Mouse (Mus musculus): ENCODE measurements around the gene 1600014C10Rik. TPM values are rescaled to one million over a fixed set of nuclear protein-coding genes. Genes with fewer than 3 reads are reported as not detected.

The 1600014C10Rik gene
- total RNA-seq (2021): 10 to 100 TPM; 14.2 to 15.7 TPM

GRCm38 (mm10) chr7:38182962-38183687 lies at the start of gene 1600014C10Rik:
Gene 1600014C10Rik, plus strand, starts transcription at chr7:38183217.
- peak; percentile 26 for DNase-seq

DNA sequence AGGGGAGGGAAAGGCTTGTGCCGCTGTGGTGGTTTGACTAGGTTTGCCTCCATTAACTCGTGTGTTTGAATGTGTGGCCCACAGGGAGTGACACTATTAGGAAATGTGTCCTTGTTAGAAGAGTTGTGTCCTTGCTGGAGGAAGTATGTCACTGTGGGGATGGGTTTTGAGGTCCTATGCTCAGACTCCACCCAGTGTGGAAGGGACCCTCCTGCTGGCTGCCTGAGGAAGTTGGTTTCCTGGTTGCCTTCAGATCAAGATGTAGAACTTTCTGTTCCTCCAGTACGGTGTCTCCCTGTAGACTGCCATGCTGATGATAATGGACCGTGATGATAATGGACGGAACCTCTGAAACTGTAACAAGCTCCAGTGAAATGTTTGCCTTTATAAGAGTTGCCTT lies 48.5 kb upstream of the 1600014C10Rik start:
- no peak for DNase-seq

DNA sequence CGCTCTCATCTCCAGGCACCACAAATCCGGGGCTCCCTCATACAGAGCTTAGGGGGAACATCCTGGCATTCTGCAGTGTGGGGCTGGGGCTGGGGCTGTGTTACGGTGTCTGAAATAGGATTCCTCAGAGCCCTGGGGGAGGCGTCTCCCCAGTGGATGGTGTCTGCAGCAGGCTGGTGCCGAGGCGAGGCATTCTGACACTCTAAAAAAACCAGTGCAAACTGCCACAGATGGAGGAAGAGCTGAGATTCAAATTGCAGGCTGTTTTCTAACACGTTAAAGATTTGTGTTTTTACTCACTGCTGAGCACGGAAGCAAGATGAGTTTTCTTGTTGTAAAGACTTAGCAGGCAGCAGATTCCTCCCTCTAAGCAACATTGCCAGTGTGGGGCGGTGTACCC lies 42.7 kb upstream of the 1600014C10Rik start:
- DNase-seq: no peak

GRCm38 (mm10) chr7:38141747-38142545 lies 41.1 kb upstream of the 1600014C10Rik start:
- DNase-seq: peak; percentile 89

- no peak for DNase-seq
Measured at GRCm38 (mm10) chr7:38147477-38147876, 35.5 kb upstream of the 1600014C10Rik start.

- no peak for DNase-seq
Measured at GRCm38 (mm10) chr7:38151706-38152312, 31.2 kb upstream of the 1600014C10Rik start.

GRCm38 (mm10) chr7:38152571-38152970 lies 30.4 kb upstream of the 1600014C10Rik start:
- DNase-seq: no peak

DNA sequence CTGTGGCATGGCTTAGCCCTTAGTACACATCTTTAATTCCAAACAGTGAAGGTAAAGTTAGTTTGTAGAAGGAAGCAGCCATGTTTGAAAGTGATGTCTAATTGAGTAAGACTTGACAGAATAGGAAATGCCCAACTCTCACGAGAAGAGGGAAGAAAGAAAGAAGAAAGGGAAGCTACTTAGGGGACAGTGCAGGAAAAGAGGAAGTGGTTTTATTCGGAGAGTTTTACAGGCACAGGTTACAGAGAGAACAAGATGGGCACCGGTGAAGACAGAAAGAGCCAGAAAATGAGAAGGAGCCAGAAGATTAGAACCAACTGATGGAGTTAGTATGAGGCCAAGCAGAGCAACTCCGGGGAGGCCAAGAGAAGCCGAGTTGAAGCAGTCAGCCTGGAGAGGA lies 27.2 kb upstream of the 1600014C10Rik start:
- no peak for DNase-seq

DNA sequence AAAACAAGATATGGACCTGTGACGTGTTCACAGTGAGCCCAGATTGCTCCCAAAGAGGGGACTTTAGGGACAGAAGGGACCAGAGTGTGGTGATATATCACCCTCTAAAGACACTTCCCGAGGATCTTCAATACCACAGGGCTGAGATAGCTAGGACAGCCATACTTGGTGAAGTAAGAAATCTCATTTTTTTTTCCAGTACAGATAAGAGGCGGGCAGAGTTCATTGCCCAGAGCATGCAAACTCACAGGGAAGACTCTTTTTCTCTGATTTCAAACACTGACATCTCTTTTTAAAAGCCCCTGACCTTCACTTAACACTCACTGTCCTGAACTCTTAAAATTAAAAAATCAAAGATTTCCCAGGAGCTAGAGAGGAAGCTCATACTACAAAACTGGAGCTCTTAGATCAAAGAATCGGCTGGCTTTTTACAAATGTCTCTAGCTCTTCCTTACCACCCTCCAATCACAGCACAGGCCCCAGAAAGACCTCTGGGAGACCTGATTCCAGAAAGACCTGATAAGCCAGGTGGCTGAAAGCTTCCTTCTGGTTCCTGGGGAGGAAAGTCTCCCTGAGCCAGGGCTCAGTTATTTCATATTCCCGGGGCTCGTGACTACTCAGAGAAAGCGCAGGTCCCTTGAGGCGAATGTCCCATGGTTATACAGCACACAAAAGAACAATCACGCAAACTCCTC lies 24.1 kb upstream of the 1600014C10Rik start:
- no peak for DNase-seq

DNA sequence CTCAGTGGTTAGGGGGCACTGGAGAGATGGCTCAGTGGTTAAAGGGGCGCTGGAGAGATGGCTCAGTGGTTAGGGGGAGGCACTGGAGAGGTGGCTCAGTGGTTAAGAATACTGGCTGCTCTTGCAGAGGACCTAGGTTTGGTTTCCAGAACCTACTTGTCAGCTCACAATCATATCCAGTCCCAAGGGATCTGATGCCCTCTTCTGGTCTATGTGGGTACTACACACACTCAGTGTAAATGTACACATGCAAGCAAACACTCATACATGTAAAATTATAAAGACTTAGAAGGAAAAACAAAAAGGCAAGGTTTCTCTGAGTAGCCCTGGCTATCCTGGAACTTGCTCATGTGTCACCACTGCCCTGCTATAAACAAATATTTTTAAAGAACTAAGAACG lies 21.6 kb upstream of the 1600014C10Rik start:
- no peak for DNase-seq

DNA sequence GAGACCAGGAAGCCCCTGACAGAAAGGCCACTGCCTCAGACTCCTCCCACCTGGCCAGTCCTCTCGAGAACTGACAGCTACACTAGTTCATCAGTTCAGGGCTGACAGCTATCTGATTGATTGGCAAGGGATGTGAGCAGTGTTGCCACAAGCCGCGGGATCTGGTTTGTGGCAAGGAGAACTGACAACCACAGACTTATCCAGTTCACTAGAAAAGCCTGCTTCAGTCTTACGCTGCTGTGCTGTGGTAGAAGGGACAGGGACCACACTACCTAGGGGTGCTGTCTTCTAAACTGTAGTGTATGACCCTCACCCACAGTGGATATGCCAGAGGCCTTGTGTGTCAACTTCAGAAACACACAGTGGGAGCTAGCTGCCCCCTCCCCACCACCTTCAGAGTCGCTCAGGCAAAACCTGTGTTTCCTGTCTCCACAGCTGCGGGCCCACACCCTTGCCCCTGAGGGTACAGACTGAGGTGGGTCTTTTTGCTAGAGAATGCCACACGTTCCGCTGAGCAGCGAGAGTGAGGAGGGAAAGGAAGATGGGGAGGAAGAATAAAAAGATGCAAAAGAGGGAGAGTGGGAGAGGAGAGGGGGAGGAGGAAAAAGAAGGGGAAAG lies 19.5 kb upstream of the 1600014C10Rik start:
- DNase-seq: no peak

DNA sequence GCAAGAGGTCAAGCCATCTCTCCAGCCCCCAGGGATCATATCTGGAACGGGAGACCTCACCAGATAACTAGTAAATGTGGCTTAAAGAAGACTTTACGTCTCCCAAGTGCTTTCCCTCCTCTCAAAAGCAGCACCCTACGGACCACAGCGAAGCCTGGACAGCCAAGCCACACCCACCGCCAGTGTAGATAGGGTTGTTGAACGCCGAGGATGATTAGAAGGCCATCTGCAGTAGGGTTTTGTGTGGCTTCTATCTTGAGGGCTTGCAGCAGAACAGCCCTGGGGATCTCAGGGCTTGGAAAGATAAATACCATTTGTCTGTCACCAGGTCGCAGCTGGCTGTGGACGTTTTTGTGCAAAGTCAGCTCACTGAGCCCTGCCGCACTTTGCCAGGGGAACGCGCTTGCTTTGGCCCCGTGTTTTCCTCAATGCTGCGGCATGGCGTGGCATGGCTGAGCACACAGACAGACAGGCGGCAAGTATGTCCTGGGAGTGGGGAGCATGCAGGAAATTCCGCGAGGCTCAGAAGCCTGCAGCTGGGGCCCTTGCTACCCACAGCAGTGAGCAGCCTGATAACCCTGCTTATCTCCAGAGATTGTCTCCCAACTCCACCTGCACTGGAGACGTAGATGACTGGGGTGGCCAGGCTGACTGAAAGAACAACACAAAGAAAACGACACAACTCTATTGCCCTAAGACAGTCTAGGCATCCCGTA lies 15.9 kb upstream of the 1600014C10Rik start:
- DNase-seq: peak; percentile 18

- DNase-seq: peak; percentile 63
Measured at GRCm38 (mm10) chr7:38167724-38168141, 15.3 kb upstream of the 1600014C10Rik start.

DNA sequence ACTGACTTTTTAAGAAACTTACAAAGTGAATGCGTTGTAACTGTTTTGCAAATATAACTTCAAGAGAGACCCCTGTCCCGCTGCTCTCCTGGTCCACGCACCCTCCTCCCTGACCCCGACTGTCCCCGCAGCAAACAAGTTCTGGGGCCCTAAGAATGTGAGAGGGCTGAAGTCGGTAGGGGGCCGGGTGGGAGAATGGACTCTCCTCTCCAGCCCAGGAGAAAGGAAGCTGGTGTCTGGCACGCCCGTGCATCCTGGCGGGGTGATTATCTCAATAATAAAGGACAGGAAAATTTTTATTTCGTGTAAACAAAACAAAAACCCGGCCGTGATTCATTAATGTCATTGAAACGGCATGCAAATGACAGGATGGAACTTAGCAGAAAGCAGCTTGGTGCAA lies 9.1 kb upstream of the 1600014C10Rik start:
- no peak for DNase-seq

- peak; percentile 27 for DNase-seq
Measured at GRCm38 (mm10) chr7:38174321-38175148, 8.5 kb upstream of the 1600014C10Rik start.

DNA sequence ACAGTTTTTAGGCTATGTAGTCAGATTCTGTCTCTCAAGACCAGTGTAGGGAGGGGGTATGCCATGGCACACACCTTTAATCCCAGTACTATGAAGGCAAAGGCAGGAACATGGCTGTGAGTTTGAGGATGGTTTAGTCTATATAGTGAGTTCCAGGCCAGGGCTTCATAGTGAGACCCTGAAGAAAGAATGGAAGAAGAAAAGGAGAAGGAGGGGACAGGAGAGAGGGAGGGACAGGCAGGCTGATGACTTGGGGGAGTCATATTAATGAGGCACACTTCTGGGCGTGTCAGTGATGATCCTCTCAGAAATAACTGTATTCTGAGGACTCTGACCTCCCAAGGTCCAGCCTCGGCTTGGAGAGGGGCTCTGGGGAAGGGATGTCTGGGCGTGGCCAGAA lies 7.0 kb upstream of the 1600014C10Rik start:
- no peak for DNase-seq

DNA sequence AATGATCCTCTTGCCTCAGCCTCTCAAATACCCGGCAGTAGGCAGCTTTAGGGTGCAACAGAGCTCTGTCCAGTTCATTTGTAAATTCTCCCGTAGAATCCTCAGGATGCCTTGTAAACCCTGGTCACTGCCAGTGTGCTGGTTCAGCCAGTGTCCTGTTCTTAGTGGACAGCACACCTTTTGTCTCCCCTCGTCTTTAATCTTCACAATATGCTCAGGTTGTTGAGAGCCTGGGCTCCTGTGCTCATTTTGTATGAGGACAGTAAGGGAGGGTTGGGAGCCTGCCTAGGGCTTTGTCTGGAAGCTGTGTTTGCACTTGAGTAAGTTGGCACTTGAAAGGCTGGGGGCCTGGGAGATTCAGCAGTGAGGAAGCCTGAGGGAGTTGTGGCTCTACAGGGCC lies 3.1 kb upstream of the 1600014C10Rik start:
- no peak for DNase-seq

- DNase-seq: no peak
Measured at GRCm38 (mm10) chr7:38181366-38181765, 1.7 kb upstream of the 1600014C10Rik start.

DNA sequence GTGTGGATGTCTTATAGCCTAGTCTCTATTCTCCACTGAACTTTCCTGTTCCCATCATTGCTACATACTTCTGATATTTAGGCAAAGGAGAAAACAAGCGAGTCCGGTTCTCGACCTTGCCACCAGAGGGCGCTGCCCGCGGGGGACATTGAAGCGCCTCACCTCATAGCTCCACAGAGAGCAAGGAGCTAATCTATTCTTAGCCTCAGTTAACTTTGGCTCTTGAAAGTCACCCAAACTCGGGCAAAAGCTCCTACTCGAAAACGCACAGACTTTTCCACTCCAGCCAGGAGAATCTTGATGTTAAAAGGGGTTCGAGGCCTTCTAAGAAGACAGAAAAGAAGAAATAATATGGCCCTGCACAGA lies 438 bp upstream of the 1600014C10Rik start:
- DNase-seq: peak; percentile 91

GRCm38 (mm10) chr7:38183709-38184417 lies 846 bp downstream of the 1600014C10Rik start:
- DNase-seq: peak; percentile 82
